Mouse (Mus musculus) heart, postnatal 25 days (tissue): ENCODE results near the gene Slc6a21. TPM values are rescaled to one million over a fixed set of nuclear protein-coding genes. Genes with fewer than 3 reads are reported as not detected.

Experiments
- DNase-seq: peaks from one replicate; pipeline ENCODE4 v3.0.0; 2022; ENCODE audit warnings: low spot score
- intact Hi-C: fragments of 180-260 bp; cut with DNase I; formaldehyde crosslinking; loops from one replicate; pipeline ENCODE4 v1.15.1; 2025
- total RNA-seq, 2 experiments: library from RNA; stranded (reverse); gene quantifications; 2 replicates each; pipeline ENCODE4 v1.2.3; 2021

Slc6a21 gene
- total RNA-seq = not detected

GRCm38 (mm10) chr7:45277136-45277760, at the start of gene Slc6a21:
Slc6a21 (plus strand) TSS chr7:45277513.
- intact Hi-C loops = no loop called here
- DNase-seq = peak; percentile 35

DNA sequence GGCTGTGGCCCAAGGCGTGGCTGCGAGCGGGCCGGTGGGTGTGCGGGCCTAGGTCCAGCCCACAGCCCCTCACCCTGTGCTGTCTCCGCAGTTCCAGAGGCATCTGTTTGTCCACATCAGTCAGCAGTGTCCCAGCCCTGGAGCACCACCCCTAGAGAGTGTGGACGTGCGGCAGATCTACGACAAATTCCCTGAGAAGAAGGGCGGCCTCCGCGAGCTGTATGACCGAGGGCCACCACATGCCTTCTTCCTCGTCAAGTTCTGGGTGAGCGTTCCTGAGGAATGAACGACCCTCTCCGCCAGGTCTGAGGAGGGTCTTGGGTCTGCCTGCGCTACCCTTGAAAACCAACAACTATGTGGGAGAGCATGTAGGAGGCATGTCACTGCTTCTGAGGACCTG, 48.8 kb upstream of the Slc6a21 start:
- intact Hi-C loops = no loop called here
- DNase-seq = no peak

DNA sequence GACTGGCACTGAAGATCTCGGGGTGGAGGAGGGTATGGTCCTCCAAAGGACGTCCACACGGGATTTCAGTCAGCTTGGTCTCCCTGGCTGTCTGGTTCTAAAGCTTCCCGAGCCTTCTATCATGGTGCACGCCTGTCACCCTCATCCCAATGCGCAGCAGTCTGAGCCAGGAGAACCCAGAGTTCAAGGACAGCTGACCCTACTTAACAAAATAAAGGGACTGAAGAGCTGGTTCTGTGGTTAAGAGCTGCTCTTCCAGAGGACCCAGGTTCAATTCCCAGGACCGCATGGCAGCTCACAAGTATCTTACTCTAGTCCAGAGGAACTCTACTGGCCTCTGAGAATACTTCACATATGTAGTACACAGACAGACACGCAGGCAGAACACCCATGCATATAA, 48.3 kb upstream of the Slc6a21 start:
- DNase-seq = no peak
- intact Hi-C loops = no loop called here

DNA sequence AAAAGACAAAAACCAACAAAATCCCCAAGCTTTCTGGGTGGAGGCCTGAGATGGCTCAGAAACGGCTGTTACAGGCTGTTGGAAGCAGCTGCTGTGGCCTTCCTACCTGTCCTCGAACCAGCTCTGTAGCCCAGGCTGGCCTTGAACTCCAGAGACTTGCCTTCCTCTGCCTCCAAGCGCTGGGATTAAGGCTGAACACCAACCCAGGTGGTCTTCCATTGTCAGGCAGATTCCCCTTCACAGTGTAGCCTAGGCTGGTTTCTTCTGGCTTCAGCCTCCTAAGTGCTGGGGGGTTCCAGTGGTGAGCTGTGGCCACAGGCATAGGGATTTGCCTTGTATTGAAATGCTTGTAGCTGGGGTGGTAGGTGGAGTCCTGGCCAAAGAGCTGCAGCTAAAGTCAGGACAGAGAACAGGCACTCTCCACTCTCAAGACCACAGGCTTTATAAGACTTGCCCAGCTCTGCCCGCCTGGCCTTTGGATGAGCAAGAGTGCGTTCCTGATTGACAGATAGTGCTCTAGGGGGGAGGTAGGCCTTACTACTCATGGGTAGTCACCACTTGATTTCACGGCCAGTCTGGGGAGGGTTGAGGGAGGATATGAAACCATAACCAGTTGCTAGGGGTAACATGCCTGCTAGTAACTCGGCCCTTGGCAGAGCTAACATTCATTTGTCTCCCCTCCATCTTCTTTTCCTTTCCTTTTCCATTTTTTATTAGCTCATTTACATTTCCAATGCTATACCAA, 47.7 kb upstream of the Slc6a21 start:
- DNase-seq = no peak
- intact Hi-C loops = no loop called here

DNA sequence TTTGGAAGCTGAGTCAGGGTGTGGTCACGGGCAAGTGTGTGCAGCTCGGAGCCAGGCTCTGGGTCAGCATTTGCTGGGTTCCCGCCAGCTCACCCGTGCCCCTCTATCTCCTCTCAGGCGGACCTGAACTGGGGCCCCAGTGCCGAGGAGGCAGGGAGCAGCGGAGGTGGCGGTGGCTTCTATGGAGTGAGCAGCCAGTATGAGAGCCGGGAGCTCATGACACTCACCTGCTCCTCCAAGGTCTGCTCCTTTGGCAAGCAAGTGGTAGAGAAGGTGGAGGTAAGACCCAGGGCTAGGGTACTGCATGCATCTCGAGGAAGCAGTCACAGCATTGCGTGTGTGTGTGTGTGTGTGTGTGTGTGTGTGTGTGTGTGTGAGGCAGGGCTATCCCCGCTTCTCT, 46.1 kb upstream of the Slc6a21 start:
- intact Hi-C loops = no loop called here

GRCm38 (mm10) chr7:45231941-45232340, 45.4 kb upstream of the Slc6a21 start:
- intact Hi-C loops = no loop called here
- DNase-seq = no peak

More for the DNA sequence above, 46.1 kb upstream of the Slc6a21 start:
- DNase-seq = no peak

GRCm38 (mm10) chr7:45232716-45233465, 44.4 kb upstream of the Slc6a21 start:
- DNase-seq = no peak
- intact Hi-C loops = no loop called here

- intact Hi-C loops = no loop called here
- no peak for DNase-seq
These were observed 43.6 kb upstream of the Slc6a21 start for GRCm38 (mm10) chr7:45233580-45234332.

DNA sequence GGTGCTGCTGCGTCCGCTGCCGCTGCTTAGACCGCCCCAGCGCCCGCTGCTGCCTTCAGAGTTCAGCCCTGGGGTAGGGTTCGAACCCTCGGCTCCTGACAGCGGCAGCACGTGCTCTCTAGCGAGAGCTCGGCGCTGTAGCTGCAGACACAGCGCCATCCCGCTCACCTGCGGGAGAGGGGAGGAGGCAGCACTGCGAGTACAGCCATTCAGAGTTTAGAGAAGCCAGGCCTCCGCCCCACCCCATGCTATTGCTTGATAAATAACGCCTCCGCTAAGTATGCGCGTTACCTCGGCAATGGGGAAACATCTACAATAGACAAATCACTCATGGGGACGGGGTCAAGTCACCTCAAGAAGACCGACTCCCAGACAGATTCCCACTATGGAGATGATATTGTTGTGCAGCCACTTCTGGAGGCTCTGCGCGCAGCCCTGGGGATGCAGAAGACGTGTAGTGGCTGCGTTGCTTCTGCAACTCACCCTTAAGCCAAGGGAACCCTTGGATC, 42.9 kb upstream of the Slc6a21 start:
- no peak for DNase-seq
- intact Hi-C loops = no loop called here

DNA sequence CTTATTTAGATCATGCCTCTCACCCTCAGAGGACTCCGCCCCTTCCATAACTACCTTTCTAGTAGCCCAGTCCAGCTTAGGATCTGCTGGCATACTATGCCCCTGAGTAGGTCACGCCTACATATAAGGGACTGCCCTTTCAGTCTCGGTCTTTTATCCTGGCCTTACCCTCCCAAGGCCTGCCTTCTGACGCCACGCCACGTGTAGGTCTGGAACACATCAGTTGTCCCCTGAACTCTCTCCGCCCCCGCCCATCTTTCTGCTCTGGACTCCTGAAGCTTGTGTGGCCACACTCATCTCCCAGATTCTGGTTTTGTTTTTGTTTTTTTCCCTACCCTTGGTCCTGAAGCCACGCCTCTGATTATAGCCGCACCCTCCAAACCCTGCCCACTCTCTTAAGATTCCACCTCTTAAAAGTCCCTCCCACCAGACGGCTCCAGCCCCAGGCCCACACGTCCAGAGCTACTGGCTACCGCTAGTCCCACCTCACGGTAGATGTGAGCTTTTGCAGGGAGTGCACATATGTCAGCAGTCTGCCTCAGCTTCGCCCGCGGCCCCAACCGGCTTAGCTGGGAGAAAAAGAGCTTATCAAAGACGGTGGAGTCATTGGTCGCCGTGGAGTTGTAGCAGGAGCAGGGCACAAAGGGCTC, 42.3 kb upstream of the Slc6a21 start:
- intact Hi-C loops = no loop called here
- peak; percentile 24 for DNase-seq

DNA sequence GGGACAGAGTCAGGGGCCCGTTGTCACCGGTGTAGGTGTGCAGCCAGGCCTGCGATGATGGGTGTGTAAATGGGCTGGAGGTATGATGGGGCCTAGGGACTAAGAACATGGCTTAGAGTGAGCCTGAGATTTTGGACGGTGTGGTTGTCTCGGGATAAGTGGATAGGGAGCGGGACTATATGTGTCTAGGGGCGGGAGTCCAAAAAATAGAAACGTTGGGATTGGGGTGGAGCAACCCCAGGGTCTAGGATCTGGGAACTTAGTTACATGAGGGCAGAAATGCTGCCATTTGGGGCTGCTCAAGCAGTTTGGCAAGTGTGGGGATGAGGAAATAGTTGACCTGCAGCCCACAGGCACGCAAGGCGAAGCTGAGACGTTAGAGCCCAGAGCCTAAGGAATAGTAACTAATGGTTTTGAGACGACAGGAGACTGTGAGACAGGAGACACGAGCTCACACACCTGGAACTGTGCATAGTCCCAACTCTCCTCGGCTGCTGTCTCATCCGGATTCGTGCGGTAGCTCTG, 41.6 kb upstream of the Slc6a21 start:
- DNase-seq = no peak
- intact Hi-C loops = no loop called here

DNA sequence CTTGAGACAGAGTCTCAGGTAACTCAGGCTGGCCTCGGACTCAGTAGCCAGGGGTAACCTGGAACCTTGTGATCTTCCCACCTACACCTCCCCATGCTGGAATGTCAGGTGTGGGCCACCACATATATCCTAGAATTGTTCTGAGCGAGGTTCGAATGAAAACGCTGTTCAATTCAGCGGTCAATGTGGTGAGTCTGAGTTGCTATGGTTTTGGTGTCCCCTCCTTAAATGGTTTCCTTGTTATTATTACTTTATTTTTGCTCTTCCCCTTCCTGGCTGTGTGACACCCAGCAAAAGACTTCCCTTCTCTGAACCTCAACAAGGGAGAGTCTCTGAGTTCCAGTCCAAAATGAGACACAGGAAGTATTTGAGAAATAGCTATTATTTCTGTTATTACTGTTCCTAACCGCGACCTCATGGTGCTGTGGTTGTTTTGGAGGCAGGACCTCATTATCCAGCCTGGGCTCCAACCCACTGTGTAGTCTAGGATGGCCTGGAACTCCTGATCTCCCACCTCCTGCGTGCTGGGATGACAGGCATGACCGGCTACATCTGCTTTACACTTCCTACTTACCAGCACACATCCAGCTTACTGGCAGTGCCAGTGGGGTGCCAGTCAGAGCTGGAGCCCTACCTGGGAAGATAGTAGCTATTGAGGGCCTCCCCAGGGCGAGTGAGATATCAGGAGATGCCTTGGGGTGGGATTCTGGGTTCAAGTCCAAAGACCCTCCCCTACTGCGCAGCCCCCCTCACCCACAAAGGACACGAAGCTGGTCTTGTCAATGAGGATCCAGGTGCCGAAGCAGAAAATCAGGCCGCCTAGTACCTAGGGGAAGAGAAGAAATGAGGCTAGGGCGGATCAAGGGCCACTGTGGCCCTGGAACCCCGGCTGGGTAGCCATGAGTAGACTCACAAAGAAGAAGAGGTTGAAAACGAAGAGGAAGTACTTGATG, 39.3 kb upstream of the Slc6a21 start:
- intact Hi-C loops = no loop called here
- no peak for DNase-seq

DNA sequence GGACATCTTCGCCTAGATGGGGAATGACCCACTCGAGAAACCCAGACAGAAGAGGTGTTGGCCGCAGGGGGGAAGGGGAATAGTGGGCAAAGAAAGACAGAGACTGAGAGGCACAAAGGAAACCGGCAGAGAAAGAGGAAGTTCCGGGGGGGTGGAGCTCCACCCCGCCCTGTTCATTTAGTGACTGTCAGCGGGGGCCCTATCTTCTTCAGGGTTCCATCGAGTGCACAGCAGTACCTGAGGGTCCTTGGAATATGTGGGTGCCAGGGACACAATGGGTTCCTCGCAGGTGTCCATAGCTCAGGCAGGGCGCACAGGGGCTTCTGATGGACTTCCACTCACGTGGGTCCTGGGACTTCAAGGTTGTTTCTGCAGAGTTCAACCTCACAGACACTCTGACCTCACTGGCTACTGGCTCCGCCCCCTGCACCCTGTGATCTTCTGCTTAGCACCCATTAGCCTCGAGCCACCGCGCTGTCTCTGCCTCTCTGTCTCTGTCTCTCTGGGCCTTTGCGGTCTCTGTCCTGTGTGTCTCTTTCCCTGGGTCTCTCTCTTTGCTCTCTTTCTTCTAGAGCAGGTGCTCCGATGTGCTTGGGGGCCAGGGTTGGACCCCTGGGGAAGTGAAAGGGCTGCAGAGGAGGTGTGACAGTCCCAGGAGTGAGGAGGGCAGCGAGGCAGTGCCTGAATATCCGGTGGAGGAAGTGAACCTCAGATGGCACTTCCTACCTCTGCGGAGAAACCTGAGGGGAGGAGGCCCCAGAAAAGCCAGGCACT, 38.4 kb upstream of the Slc6a21 start, which contains the start of gene Cd37:
Gene Cd37 (minus strand): TSS at position 393 of the 774 bp plus-strand sequence.
- intact Hi-C loops = no loop called here
- no peak for DNase-seq

GRCm38 (mm10) chr7:45240109-45240508, 37.2 kb upstream of the Slc6a21 start:
- intact Hi-C loops = no loop called here
- DNase-seq = no peak

DNA sequence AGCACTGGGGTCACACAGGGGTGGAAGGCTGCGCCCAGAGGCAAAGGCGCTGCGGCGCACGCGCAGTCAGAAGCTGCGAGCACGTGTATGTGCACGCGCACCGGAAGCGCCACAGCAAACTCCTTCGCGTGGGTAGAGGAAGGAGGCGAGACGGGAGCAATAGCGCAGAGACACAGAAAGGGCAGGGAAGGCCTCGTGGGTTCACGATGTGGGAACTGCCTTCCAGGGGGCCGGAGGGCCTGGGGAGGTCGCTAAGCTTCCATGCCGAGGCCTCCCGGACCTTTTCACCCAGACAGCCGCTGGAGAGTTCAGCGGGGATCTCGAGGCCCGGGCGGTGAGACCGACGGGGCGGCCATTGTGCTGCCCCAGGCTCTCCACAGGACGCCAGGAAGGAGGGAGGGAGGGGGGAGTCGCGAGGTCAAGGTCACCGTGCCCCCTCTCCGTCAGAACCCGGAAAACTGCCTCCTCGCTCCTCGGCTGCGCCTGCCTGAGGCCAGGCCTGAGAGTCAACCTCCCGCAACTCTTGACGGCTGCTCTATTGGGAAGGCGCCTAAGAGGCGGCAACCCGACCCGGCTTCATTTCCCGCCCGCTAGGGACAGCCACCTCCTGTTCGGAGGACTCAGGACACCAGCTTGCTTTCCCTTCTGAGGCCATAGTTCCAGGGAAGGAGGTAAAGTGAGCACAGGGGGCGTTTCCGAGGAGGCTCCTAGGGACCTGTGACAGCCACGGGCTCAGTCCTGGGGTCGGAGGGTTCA, 36.5 kb upstream of the Slc6a21 start, which contains the start of gene Slc6a16:
Gene Slc6a16 (plus strand): TSS at position 453 of the 756 bp plus-strand sequence.
- DNase-seq = no peak
- intact Hi-C loops = no loop called here

GRCm38 (mm10) chr7:45241389-45241749, 35.9 kb upstream of the Slc6a21 start:
- intact Hi-C loops = no loop called here
- DNase-seq = no peak

DNA sequence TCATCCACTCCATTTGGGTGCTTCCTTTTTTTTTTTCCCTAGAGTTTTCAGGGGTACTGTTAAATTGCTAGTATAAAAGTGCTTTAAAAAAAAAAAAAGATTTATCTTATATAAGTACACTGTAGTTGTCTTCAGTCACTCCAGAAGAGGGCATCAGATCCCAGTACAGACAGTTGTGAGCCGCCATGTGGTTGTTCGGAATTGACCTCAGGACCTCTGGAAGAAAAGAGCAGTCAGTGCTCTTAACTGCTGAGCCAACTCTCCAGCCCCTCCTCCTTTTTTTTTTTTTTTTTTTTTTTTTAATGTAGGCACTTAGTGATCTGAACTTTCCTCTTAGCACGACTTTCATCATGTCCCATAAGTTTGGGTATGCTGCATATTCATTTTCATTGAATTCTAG, 29.6 kb upstream of the Slc6a21 start:
- intact Hi-C loops = no loop called here
- DNase-seq = no peak
